Mouse (Mus musculus): Measurements from ENCODE around the gene Gzmk.
A peak's percentile ranks its signal among the peaks of the same experiment; 100 is the strongest.
"Not testable (repeated sequence)": the region's sequence is repeated elsewhere in the genome, so short reads cannot be mapped to it uniquely, and the experiment has no call there.

Gene Gzmk

GRCm38 (mm10) chr13:113225811-113226210 is at the start of gene Gzmk:
Gene Gzmk, minus strand, starts transcription at chr13:113225908.
- no peak for DNase-seq

DNA sequence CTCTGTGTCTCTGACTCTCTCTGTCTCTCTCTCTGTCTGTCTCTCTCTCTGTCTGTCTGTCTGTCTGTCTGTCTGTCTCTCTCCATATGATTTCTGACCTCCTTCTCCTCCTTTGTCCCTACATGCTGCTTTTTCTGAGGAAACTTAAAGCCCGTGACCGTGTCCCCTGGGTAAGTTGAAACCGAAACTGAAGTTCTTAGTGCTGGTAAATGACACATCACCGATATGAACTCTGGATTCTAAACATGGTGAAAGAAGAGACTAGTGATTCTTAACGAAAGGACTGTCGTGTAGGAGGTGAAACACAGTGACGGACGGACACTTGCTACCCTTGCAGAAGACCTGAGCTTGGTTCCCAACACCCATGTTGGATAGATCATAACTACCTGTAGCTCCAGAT is 45.5 kb upstream of the Gzmk start:
- no peak for DNase-seq

DNA sequence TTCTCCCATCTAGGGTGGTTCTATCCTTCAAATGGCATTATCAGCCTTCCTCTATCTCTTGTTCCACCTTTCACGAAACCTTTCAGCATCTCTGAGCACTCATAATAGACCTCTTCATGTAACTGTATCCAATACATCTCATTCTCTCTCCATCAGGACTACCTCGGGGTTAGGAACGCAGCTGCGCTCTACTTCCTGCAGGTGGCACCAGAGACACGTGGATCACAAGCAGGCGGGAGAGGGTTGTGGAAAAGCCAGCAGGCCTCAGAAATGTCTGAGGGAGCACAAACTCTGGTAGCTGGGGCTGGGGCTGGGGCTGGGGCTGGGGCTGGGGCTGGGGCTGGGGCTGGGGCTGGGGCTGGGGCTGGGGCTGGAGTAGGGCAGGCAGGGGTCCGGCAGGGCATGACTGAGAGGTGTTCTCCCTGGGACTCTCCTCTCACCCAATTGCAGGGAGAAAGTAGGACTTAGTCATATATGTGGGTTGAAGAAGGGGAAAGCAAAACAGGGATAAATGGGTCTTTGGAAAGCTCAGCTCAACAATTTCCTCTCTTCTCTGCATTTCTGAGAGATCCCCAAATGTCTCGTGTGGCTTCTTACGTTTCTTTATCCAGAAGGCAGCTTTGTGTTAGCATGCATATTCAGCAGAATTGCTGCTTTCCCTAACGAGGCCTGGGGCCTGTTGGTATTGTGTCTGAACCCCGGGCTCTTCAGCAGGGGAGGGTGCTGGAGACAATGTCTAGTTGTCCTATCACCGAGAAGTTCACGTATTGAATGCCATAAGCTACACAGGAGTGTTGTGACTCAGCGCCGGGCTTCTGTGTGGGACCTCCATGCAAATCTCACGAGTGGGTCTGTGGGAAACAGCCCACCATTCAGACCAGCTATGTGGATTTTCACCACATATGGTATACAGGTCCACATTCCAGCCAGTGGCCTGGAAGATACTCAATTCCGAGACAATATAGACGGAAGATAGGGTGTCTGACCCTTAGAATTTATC is 44.4 kb upstream of the Gzmk start:
- DNase-seq, result peak; percentile 55

DNA sequence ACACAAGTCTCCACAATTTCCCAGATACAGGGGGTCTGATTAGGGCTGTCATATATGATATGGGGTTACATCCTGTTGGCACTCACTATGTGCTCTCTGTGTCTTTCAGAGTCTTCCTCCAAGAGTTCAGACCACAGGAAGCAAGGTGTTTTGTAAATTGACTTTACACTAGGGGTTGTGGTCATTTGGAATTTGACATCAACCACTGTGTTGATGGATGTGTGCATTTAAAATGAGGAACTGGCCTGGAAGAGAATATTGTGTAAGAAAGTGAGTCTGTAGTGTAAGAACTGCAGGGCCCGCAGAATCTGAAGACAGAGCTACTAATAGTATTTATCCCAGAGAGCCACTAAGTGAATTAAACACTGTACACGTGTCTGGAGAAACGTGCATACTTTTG is 41.5 kb upstream of the Gzmk start:
- no peak for DNase-seq

GRCm38 (mm10) chr13:113266495-113266951 is 40.8 kb upstream of the Gzmk start:
- peak; percentile 35 for DNase-seq

DNA sequence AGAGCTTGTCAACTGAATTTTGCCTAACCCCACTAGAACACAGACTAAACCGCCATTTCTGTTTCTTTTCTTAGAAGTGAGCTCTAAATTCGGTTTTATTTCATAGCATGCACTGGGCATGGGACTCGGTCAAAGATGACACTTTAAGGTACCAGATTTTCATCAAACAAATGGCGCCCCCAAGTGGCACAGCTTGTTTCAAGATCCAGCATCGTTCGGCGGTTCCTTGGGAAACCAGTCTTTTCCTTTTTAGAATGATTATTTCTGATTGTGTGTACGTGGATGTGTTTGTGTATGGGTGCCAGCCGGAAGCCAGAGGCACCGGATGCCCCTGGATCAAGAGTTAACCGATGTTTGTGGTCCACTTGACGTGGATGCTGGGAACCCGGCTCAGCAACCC is 39.5 kb upstream of the Gzmk start:
- no peak for DNase-seq

DNA sequence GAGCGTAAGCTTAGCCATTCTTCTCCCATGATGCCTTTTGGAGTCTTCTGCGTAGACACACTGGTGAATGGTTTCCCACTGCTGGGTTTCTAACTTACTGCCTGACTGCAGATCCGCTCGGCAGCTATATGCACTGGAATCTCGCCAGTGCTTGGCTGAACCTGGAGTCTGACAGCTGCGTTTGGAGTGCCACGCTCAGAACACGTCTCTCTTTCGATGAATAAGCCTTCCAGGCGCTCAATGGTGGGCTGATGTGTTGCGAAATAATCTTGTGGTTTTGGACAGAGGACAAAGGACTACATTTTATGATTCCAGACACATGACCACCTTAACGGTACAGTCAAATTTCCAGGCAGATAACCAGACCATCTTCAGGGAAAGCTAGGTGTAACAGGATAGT is 37.1 kb upstream of the Gzmk start:
- no peak for DNase-seq

- no peak for DNase-seq
Measured at GRCm38 (mm10) chr13:113259237-113259636, 33.5 kb upstream of the Gzmk start.

DNA sequence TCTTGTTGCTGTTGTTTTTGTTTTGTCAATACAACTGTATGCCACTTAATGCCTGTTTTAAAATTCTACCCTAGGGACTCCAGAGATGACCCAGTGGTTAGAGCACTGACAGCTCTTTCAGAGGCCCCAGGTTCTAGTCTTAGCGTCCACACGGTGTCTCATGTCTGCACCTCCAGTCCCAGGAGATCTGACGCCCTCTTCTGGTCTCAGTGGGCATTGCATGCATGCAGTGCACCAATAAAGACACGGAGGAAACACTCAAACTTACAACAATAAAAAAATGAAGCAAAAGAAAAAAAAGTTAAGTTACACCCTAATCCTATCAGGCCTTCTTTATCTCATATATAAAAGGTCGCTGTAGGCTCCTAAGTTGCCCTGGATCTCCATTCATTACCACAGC is 31.5 kb upstream of the Gzmk start:
- DNase-seq, result no peak

- no peak for DNase-seq
Measured at GRCm38 (mm10) chr13:113256766-113257165, 31.1 kb upstream of the Gzmk start.

DNA sequence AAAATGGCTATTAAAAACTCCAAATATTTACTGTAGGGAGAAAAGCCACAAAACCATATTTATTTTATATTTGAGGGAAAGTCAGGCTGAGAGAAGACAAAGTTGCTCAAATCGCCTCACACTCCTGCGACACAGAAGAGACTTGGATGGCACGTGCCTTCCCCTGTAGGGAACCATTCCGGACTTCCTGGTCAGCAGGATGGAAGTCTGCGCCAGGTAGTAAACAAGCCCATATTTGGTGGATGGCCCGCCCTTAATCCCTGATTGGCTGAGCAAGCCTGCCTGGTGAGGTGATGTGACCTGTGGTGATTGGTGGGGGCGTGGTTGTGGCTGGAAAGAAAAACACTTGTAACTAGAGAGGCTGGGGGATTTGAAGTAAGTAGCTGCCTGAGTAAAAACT is 26.9 kb upstream of the Gzmk start:
- not testable (repeated sequence) for DNase-seq

DNA sequence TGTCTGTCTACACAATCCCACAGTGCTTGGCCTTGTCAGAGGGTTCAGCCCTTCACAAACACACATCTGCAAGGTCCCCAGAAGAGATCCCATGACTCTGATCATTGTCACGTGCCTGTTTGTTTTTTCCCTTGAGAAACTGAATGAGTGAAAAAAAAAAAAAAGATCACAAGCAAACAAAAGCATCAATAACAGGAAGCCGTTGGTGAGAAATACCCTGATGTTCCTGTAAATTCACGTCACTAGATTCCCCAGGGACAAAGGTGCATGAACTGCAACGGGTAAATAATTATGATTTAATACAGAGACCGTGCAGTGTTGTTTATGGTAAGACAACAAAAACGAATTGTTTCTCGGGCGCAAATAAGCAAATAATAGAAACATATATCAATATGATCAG is 19.3 kb upstream of the Gzmk start:
- DNase-seq, result peak; percentile 26

DNA sequence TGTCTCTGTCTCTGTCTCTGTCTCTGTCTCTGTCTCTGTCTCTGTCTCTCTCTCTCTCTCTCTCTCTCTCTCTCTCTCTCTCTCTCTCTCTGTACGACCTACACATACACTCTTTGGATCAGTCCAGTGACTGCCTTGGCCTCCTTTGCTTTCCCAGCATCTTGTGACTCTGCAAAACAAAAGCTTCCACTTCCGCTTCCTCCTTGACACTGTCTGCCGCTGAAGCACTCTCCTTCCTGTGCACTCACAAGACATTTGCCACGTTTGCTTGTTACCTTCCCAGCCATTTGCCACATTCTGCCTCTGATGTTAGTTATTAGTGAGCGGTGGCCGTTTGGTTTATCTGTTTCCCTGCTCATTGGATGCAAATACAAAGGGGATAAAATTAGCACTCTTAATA is 16.4 kb upstream of the Gzmk start:
- no peak for DNase-seq

- no peak for DNase-seq
Measured at GRCm38 (mm10) chr13:113227666-113228463, 2.2 kb upstream of the Gzmk start.

DNA sequence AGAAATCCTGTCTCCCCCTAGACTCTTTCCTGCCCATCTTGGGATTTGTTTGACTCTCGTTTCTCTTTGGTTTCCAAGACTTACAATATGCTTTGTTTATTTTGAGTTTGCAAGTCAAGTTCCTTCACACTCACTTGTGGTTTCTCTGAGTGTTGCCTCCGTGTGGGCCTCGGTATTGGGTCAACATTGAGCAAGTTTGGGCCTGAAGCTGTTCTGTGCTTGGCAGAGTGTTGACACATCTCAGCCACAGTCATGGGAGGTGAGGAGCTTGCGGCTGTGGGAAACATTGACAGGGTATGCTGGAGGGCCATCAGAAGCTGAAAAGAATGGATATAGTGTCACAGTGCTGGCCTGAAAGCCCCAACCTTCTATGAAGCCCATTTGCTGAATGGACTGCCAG is 1.4 kb upstream of the Gzmk start:
- DNase-seq, result no peak

DNA sequence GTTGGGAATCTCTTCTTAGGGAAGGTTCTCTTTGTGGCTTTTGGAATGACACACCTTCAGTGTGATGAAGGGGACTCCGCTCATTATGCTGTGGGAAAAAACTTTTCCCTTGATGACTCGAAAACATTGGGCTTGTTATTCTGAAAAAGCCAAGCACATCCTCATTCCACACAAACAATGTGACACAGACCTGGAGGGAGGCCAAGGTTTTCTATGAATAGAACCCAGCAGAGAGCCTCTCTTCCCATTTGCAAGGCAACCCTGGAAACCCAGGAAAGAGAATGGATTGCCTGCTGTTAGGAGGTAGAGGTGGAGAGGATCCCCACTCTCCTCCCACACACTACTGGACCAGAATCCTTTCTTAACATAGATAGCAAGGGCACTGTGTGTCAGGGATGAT is 1.6 kb downstream of the Gzmk start:
- peak; percentile 69 for DNase-seq

DNA sequence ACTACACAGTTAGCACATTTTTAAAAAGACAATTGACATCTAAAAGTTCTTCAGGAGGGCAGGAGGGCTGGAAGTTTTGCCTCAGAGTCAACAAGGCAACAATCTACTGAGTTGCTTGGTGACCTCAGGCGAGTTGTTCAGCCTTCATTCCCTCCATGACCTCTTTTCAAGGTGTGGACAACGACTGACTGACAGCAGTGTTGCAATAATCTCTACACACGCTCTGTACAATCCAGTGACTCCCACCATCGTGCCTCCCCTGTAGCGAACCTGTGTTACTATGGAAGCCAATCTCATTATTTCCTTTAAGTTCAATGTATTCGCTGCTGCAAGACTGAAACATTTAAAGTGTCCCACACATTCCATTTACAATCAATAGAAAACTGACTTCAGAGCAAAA is 3.9 kb downstream of the Gzmk start:
- no peak for DNase-seq

GRCm38 (mm10) chr13:113213865-113214264 is 11.8 kb downstream of the Gzmk start:
- DNase-seq, result no peak

GRCm38 (mm10) chr13:113212401-113212800 is 13.3 kb downstream of the Gzmk start:
- no peak for DNase-seq

- DNase-seq, result no peak
Measured at GRCm38 (mm10) chr13:113211345-113211744, 14.4 kb downstream of the Gzmk start.

DNA sequence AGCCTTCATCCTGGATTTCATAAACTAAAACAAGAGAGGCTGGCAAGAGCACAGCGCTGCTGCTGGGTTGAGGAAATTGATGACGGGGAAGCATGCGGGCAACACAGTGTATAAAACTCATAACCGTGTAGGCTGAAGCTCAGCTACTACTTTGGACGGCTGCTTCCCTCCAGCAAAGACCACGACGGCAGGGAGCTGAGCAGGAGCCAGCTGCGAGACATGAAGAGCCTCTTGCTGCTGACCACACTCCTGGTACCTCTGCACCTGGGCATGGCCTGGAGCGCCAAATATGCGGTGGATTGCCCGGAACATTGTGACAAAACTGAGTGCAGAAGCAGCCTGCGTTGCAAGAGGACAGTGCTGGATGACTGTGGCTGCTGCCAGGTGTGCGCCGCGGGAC is 16.1 kb downstream of the Gzmk start, which contains the start of gene Esm1:
Esm1 (plus strand) TSS at position 36 of the 400 bp plus-strand sequence.
- peak; percentile 10 for DNase-seq

GRCm38 (mm10) chr13:113205346-113205745 is 20.4 kb downstream of the Gzmk start:
- peak; percentile 15 for DNase-seq

- no peak for DNase-seq
Measured at GRCm38 (mm10) chr13:113203146-113203545, 22.6 kb downstream of the Gzmk start.

DNA sequence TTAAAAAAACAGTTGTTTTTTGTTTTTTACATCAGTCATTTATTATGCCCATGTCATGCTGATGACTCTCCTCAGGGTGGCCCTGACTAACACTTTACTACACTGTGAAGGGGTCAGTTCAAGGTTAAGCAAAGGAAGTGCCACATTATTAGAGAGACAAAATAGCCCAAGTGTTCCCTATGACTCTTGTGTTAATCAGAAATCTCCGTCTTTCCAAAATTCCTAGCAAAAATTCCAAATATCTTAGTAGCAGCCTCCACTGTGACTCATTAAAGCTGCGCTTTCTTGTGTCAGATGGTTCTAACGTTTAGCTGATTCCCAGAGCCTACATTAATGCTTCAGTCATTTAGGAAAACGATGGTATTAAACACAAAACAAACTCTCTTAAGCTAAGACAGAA is 23.5 kb downstream of the Gzmk start:
- no peak for DNase-seq
